Mouse (Mus musculus) urinary bladder, adult 18-20 months (tissue): ENCODE results near the gene Syt1.

Experiments
- DNase-seq, 2 experiments: peaks; one replicate each; pipeline ENCODE4 v3.0.0; 2022; ENCODE audit warnings: low spot score in 2 of 2, mixed read lengths in 2 of 2

Syt1 gene

GRCm38 (mm10) chr10:108652066-108652465, 358.7 kb downstream of the Syt1 start:
- DNase-seq = no peak

GRCm38 (mm10) chr10:108649174-108649573, 361.6 kb downstream of the Syt1 start:
- no peak for DNase-seq

GRCm38 (mm10) chr10:108643915-108644314, 366.9 kb downstream of the Syt1 start:
- no peak for DNase-seq

- DNase-seq = no peak
Measured at GRCm38 (mm10) chr10:108638095-108638494, 372.7 kb downstream of the Syt1 start.

DNA sequence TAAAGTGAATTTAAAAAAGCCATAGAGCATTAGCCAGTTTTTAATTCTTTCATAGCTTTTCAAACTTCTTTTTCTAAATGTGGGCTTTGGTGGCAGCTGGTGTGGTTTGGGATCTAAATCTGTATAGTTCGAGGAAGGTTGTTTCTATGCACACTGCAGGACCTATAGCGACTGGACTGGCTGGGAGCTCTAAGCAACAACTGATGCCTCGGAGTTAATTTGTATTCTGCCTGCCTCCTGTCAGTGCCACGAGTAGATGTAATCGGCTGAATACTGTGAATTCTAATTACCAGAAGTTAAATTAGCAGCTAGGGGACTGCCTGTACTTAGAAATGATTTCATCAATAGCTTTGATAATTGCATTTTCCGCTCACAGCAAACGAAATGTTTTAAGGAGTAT, 374.7 kb downstream of the Syt1 start:
- DNase-seq = no peak

DNA sequence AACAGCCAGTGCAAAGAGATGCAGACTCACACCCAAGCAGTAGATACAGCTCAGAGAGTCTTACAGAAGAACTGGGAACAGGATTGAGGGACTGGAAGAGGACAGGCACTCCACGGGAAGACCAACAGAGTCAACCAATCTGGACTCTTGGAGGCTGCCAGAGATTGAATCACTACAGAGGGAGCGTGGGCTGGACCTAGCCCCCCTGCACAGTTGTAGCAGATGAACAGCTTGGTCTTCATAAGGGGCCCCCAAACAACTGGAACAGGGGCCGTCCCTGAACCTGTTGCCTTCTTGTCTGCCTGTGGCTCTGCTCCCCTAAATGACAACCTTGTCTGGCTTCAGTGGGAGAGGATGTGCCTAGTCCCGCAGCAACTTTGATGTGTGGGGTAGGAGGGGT, 375.2 kb downstream of the Syt1 start:
- DNase-seq = no peak

- no peak for DNase-seq
Measured at GRCm38 (mm10) chr10:108630841-108631240, 379.9 kb downstream of the Syt1 start.

- no peak for DNase-seq
Measured at GRCm38 (mm10) chr10:108626404-108626803, 384.4 kb downstream of the Syt1 start.

DNA sequence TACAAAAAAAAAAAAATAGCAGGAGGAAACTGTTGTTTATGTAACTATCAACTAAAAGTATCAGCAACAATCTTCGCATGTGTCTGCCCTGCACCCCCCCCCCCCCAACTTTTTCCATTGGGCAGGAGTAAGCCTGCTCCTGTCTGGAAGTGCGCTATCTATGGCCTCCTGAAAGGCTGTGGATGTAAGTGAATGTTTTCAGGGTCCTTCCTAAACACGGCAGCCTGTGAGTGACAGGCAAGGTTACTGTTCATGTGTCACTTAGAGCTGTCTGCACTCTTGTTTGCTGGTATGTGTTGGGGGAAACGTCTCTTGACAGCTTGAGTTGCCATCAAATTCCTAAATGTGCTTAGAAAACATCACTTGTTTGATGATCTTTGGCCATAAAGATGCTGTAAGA, 387.8 kb downstream of the Syt1 start:
- no peak for DNase-seq

DNA sequence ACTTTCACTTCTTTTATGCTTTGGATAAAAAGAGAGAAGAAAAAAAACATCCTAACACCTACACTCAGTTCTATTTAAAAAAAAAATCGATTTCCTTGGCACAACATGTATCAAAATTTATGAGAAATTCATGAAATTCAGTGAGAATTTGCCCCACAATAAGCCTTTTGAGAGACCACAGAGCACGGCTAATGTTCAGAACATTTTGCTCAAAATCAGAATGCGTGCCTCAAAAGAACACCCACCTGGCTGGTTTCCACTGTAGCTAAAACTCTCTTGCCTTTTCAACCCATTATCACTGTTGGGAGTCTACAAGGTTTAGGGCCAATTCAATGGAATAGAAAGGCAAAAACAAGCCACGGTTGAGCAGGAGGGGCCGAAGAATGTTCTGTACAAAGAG, 390.9 kb downstream of the Syt1 start:
- no peak for DNase-seq

DNA sequence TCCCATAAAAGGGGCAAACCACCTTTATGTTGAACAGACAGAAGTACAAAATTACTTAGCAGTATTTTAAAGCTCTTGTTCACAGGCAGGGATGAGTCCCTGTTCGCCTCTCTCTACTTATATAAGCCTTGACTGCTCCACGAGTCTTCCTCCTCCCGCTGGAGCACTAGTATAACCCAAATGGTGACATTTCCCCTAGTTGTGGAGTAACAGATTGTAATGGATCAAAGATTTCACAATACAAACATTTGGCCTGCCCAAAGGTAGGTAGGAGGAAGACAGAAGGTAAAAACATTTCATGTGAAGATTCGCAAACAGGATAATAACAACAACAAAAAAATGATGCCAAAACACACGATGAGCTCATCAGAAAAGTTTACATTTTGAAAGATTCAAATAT, 391.6 kb downstream of the Syt1 start:
- no peak for DNase-seq

DNA sequence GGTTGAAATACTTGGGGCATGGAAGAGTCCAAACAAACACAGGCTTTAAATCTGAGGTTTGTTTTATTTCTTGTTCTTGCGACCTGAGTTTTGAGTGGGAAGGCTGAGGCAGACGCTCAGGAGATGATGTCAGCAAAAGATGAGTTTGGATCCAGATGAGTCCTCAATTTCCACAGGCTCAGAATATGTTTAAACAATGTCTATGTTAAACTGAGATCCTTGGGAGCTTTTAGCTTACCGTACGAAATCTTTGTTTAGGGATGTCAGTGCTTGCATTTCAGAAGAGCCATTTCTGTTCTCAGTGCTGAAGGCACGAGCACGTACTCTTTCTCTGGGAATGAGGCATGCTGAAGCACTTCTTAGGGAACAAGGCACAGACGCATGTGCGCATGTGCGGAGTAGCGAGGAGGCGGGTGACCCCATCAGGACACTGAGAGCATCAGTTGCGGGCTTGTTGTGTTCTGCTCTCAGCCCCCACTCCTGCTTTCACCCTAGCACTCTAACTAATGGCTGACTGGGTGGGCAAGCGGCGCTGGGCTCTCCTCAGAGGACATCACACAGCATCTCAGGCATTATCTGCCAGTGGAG, 400.6 kb downstream of the Syt1 start:
- no peak for DNase-seq

DNA sequence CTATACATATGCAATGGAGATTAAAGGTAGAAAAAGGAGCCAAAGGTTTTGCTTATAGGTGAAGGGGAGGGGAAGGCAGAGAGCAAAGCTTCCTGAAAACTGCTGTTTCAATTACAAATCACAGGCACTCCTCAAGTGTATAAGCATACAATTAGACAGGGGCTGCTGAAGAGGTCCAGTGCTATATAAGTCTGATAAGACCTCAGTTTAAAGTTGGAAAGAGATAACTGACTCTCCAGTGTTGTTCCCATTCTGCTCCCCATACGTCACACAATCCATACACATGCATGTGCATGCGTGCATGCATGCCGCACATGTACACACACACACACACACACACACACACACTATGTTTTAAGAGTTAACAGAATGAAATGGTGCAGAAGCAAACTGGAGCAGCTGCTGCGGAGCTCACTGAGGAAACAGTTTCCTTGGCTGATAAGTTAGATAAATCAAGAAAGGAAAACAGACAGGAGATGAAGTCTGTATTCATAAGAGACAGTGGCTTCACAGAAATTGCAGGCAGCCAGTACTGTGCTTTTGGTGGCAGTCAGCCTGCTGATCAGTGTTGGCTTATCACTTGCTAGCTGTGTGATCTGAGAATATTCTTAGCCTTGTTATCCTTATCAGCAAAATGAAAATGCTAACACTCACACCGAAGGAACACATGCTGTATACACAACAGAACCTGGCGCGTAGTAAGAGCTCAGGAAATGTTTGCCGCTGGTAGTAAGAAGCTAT, 408.9 kb downstream of the Syt1 start:
- DNase-seq = no peak

GRCm38 (mm10) chr10:108600693-108601092, 410.1 kb downstream of the Syt1 start:
- no peak for DNase-seq

GRCm38 (mm10) chr10:108597385-108597784, 413.4 kb downstream of the Syt1 start:
- no peak for DNase-seq

DNA sequence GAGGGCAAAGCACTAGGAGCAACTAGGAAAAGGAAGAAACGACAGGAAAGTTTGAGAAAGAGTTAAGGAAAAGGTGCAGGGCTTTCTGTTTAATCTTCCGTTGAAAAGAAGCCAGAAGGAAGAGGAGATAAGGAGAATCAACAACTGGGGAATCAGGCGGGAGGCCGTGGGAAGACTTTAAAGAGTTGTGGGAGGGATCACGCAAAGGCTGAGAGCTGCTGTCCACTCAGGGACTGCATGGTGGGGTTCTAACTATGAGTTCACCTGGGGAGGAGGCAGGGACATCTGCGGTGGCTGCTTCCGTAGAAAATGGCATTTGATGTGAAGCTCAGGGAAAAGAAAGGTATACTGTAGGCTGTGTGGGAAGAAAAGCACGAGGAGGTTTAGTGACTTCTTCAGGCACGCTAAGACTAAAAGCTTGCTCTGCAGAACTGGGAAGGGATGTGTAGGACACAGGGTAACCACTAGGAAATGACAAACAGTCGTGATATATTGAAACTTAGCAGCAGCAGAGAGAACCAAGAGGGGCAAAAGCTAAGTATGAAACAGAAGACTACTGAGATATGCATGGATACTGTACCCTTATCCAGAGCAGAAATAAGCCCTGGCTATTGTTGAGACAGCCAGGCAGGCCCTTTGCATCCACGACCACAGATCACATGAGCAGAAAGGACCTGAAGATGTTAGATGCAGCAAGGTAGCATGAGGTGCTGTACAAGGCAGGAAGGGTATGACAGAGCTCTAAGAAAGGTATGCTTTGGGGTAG, 414.4 kb downstream of the Syt1 start:
- DNase-seq = no peak

DNA sequence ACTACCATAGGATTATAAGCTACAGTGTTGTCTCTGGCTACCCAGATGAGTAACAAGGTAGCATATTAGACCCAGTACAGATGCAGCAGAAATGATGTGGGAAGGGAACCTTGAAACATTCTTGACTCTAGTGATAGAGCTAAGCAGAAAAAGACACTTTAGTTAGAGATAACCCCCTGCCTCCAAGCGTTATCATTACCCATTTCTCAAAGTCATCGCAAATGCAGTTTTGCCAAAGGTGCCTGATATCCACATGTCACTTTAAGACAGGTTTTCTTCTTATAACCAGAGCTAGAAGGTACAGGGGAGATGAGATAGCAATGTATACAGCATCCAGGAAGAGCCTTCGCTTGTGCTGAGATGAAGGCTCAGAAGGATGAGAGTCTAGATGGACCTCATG, 421.4 kb downstream of the Syt1 start:
- no peak for DNase-seq

DNA sequence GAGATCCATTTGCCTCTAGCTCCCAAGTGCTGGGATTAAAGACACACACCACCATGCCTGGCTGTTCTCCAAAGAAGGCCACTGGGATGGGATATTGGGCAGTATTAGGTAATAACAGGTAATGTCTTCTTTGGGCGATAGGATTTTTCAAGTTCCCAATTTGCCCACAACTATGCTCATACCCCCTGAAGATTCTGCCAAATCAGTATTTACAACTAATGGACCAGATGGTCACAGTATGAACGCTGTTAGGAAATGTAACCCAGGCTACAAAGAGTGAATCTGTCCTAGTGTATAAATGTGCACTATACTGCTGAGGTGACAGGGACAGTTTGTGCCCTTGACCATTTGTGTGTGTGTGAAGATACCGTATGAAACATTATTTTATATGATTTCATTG, 421.9 kb downstream of the Syt1 start:
- DNase-seq = no peak

DNA sequence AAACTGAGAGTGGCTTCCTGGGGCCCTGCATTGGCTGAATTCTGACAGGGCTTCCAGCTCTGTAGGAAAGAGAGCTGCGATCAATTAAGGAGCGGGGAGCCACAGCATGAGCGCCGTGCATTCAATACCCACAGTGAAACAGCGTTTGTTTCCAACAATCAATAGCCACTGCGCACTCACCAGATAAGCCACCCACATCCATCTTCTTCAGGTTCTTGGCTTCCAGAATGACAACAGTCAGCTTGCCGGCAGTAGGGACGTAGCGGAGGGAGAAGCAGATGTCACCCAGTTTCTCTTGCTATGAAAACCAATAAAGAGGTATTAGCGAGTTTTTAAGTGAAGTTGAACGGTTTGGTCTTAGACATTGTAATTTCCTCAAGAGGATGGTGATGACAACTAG, 427.1 kb downstream of the Syt1 start:
- DNase-seq = no peak

DNA sequence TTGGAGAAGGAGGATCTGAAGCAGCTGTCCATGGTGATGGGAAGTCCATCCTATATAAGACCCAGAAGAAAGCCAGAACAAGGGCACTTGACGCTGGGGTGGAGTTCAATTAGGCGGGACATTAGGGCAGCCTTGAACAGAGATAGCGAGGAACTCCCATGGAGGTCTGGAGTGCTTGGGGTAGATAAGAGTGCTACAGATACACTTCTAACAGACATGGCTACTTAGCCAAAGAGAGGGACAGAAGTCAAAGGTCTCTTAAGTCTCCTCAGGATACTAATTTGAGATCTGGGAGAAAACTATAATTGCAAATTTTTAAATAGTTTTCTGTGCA, 428.4 kb downstream of the Syt1 start:
- DNase-seq = no peak

DNA sequence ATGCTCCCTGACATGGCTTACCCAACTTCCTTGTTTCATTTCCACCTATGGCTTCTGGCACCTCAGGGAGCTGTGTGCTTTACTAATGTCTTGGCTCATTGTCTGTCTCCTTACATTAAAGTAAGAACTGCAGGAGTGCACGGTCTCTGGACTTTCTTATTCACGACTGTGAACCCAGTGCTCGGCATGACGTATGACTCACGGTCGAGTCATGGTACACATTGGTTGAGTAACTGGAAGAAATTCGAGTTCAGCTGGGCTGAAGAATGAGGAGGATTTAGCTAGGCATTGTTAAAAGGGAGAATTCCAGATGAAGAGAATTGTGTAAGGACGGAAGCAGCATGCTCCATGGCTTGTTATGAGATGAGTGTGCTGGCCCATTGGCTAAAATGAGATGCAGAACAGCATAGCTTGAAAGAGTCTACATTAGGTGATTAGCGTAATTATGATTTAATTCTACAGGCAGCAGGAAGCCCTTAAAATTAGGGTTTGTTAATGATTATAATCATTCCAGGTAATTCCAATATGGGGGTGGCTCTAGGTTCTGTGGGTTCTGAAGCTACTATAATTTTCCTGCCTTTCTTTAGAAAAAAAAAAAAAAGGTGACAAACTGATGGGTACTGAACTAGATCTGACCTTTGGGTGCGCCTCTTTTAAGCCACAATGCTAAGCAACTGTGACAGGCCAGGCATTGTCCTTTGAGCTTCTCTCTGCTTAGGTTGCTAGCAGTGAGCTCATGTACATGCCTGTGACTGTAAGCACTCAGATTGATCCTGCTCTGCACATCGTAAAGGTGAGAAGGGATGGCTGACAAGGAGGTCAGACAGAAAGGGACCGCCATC, 429.0 kb downstream of the Syt1 start:
- DNase-seq = peak in 1 of 2 experiments; percentile 3

DNA sequence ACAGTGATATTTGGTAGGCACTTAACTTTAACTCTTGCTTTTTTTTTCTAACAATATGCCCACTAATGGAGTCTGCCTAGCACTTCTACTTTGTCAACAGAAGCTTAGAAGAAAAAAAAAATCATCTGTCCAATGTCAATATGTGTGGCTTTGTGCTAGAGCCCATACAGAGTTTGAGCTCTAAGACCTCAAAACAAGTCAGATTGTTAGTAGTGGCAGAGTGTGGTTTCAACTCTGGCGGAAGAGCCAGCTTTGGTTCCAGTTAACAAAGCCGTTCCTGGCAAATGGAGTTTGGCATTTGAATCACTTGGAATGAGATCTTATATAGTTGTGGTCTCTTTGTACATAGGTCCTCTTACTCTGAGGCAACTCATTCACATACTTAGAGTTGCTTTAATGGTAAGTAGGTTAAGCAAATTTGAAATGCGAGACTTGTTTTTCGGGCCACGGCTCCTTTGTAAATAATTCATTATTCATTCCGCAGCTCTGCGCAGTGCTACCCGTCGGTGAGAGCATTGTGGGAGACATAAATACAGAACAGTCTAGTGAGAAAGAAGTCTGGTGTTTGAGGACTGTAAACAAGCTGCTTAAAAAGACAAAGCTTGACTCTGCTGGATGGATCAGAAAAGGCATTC, 429.9 kb downstream of the Syt1 start:
- no peak for DNase-seq
